Mouse (Mus musculus) myocyte (in vitro differentiated cells): Measurements from ENCODE around the gene Calcb. TPM values are rescaled to one million over a fixed set of nuclear protein-coding genes. Genes with fewer than 3 reads are reported as not detected.
A peak's percentile ranks its signal among the peaks of the same experiment; 100 is the strongest.

Experiments used
- H3K27me3 ChIP-seq: one replicate; pipeline ENCODE4 v1.6.1; 2011; ENCODE audit not compliant: control insufficient read depth, insufficient read depth, insufficient read length
- H3K36me3 ChIP-seq: one replicate; pipeline ENCODE4 v1.6.1; 2011; ENCODE audit not compliant: control insufficient read depth, insufficient read depth
- H3K4me2 ChIP-seq: one replicate; pipeline ENCODE4 v1.6.1; 2011; ENCODE audit warnings: low read depth, control low read depth
- H3K4me3 ChIP-seq: one replicate; pipeline ENCODE4 v1.5.1; 2011; ENCODE audit warnings: mild to moderate bottlenecking, control low read depth, moderate library complexity
- H3K79me2 ChIP-seq: one replicate; pipeline ENCODE4 v1.6.1; 2011; ENCODE audit not compliant: control insufficient read depth, insufficient read depth
- H3ac ChIP-seq: one replicate; pipeline ENCODE4 v1.6.1; 2011; ENCODE audit not compliant: control insufficient read depth, insufficient read length
- CEBPB ChIP-seq: IDR thresholded peaks from 2 replicates; pipeline ENCODE4 v1.6.1; 2011; ENCODE audit warnings: mild to moderate bottlenecking, moderate library complexity; ENCODE audit not compliant: poor library complexity, insufficient read depth, severe bottlenecking
- E2F4 ChIP-seq: IDR thresholded peaks from one replicate; pipeline ENCODE4 v1.6.1; 2011; ENCODE audit warnings: mild to moderate bottlenecking, control low read depth, moderate library complexity; ENCODE audit not compliant: insufficient read depth
- MAX ChIP-seq: IDR thresholded peaks from one replicate; pipeline ENCODE4 v1.6.1; 2011; ENCODE audit warnings: low read depth, mild to moderate bottlenecking, control low read depth
- MYOD1 ChIP-seq, 3 experiments: IDR thresholded peaks; one replicate each; pipeline ENCODE4 v1.6.1; 2011; ENCODE audit warnings: control low read depth in 2 of 3, low read depth in 2 of 3, mild to moderate bottlenecking in 2 of 3, moderate library complexity in 1 of 3; ENCODE audit not compliant: insufficient read length in 2 of 3, control insufficient read depth in 1 of 3
- MYOG ChIP-seq, 3 experiments: IDR thresholded peaks; one replicate each; pipeline ENCODE4 v1.6.1; 2011; ENCODE audit warnings: control low read depth in 2 of 3, low read depth in 2 of 3, mild to moderate bottlenecking in 2 of 3; ENCODE audit not compliant: insufficient read length in 2 of 3, control insufficient read depth in 1 of 3, insufficient read depth in 1 of 3
- POLR2A ChIP-seq: IDR thresholded peaks from one replicate; pipeline ENCODE4 v1.6.1; 2011; ENCODE audit warnings: low read depth, mild to moderate bottlenecking, control low read depth, moderate library complexity; ENCODE audit not compliant: insufficient read length
- POLR2AphosphoS2 ChIP-seq: IDR thresholded peaks from one replicate; pipeline ENCODE4 v1.6.1; 2011; ENCODE audit warnings: low read depth, control low read depth; ENCODE audit not compliant: insufficient read length
- REST ChIP-seq: IDR thresholded peaks from one replicate; pipeline ENCODE4 v1.6.1; 2011; ENCODE audit warnings: mild to moderate bottlenecking, control low read depth, moderate library complexity; ENCODE audit not compliant: insufficient read depth, insufficient read length
- SRF ChIP-seq: IDR thresholded peaks from one replicate; pipeline ENCODE4 v1.6.1; 2011; ENCODE audit warnings: low read depth; ENCODE audit not compliant: control insufficient read depth, insufficient read length
- TCF12 ChIP-seq: IDR thresholded peaks from one replicate; pipeline ENCODE4 v1.6.1; 2011; ENCODE audit warnings: mild to moderate bottlenecking, control low read depth; ENCODE audit not compliant: poor library complexity, insufficient read depth, severe bottlenecking
- TCF3 ChIP-seq: IDR thresholded peaks from one replicate; pipeline ENCODE4 v1.6.1; 2011; ENCODE audit warnings: low read depth, control low read depth; ENCODE audit not compliant: insufficient read length
- USF1 ChIP-seq: IDR thresholded peaks from one replicate; pipeline ENCODE4 v1.6.1; 2011; ENCODE audit warnings: low read depth, mild to moderate bottlenecking, control low read depth, moderate library complexity
- polyA plus RNA-seq: library from polyadenylated mRNA; unstranded; fragments of >200 nt; fragmentation: generic; extraction: Trizol; gene quantifications from one replicate; pipeline ENCODE4 v1.2.1, GENCODE M21; 2012; ENCODE audit warnings: missing spikeins

Gene Calcb
- polyA plus RNA-seq, 1 experiment = 0.13 TPM

GRCm38 (mm10) chr7:114743022-114743780 is 24.8 kb downstream of the Calcb start, which contains the start of gene Insc:
Gene Insc (plus strand): TSS chr7:114743694.
- Histone ChIP-seq H3K4me2 (no peak within 1 kb of the TSS), H3K79me2 (no peaks in the 10 kb centered on the region), H3K27me3 (no peaks in the 10 kb centered on the region), H3K4me3 (no peak within 1 kb of the TSS), H3ac (no peak within 1 kb of the TSS), H3K36me3 (no peaks in the 10 kb centered on the region)
- TF ChIP-seq MYOG (IDR thresholded peaks at IDR 0.05; ENCODE audit: control insufficient read depth in 1 of 3, insufficient read depth in 1 of 3, insufficient read length in 2 of 3, low read depth in 2 of 3) = peak in 1 of 3 experiments; percentile 12
- TF ChIP-seq MAX = no peak
- TF ChIP-seq TCF12 = no peak
- TF ChIP-seq USF1 = no peak
- TF ChIP-seq TCF3 = no peak
- TF ChIP-seq SRF = no peak
- peak in 2 of 3 experiments; percentile 54 to 71 for TF ChIP-seq MYOD1 (IDR thresholded peaks at IDR 0.05; ENCODE audit: control insufficient read depth in 1 of 3, insufficient read length in 2 of 3, low read depth in 2 of 3)
- TF ChIP-seq REST = no peak

GRCm38 (mm10) chr7:114744639-114745245 is 26.3 kb downstream of the Calcb start:
- Histone ChIP-seq H3K36me3 (no peaks in the 10 kb centered on the region), H3K4me2 (peak overlapping the region; percentile 6), H3ac (no peak overlapping the region), H3K79me2 (no peaks in the 10 kb centered on the region), H3K4me3 (no peak overlapping the region), H3K27me3 (no peaks in the 10 kb centered on the region)
- TF ChIP-seq REST = no peak
- no peak for TF ChIP-seq POLR2A
- TF ChIP-seq USF1 = no peak
- TF ChIP-seq CEBPB = no peak
- TF ChIP-seq MAX = no peak

- Histone ChIP-seq H3K36me3 (no peaks in the 10 kb centered on the region), H3K4me2 (peak overlapping the region; percentile 12), H3K27me3 (no peaks in the 10 kb centered on the region), H3K4me3 (no peak overlapping the region), H3K79me2 (no peaks in the 10 kb centered on the region), H3ac (no peak overlapping the region)
- TF ChIP-seq MYOD1 (IDR thresholded peaks at IDR 0.05; ENCODE audit: control insufficient read depth in 1 of 3, insufficient read length in 2 of 3, low read depth in 2 of 3) (no peak), POLR2AphosphoS2 (no peak), CEBPB (no peak), TCF3 (no peak), POLR2A (no peak), MYOG (IDR thresholded peaks at IDR 0.05; ENCODE audit: control insufficient read depth in 1 of 3, insufficient read depth in 1 of 3, insufficient read length in 2 of 3, low read depth in 2 of 3) (no peak), REST (no peak), MAX (no peak), TCF12 (no peak), SRF (no peak), E2F4 (no peak), USF1 (no peak)
Observed at GRCm38 (mm10) chr7:114745481-114746271, 27.2 kb downstream of the Calcb start.

GRCm38 (mm10) chr7:114747596-114747995 is 29.2 kb downstream of the Calcb start:
- Histone ChIP-seq H3K27me3 (no peaks in the 10 kb centered on the region), H3ac (no peak overlapping the region), H3K4me3 (no peak overlapping the region), H3K79me2 (no peaks in the 10 kb centered on the region), H3K36me3 (no peaks in the 10 kb centered on the region), H3K4me2 (no peak overlapping the region)
- TF ChIP-seq SRF (no peak), E2F4 (no peak), POLR2A (no peak), REST (no peak), MYOD1 (IDR thresholded peaks at IDR 0.05; ENCODE audit: control insufficient read depth in 1 of 3, insufficient read length in 2 of 3, low read depth in 2 of 3) (no peak), POLR2AphosphoS2 (no peak), CEBPB (no peak), USF1 (no peak), MYOG (IDR thresholded peaks at IDR 0.05; ENCODE audit: control insufficient read depth in 1 of 3, insufficient read depth in 1 of 3, insufficient read length in 2 of 3, low read depth in 2 of 3) (no peak), MAX (no peak), TCF3 (no peak), TCF12 (no peak)
